Mouse (Mus musculus): ENCODE results near the gene Olfr750.

Olfr750 gene

DNA sequence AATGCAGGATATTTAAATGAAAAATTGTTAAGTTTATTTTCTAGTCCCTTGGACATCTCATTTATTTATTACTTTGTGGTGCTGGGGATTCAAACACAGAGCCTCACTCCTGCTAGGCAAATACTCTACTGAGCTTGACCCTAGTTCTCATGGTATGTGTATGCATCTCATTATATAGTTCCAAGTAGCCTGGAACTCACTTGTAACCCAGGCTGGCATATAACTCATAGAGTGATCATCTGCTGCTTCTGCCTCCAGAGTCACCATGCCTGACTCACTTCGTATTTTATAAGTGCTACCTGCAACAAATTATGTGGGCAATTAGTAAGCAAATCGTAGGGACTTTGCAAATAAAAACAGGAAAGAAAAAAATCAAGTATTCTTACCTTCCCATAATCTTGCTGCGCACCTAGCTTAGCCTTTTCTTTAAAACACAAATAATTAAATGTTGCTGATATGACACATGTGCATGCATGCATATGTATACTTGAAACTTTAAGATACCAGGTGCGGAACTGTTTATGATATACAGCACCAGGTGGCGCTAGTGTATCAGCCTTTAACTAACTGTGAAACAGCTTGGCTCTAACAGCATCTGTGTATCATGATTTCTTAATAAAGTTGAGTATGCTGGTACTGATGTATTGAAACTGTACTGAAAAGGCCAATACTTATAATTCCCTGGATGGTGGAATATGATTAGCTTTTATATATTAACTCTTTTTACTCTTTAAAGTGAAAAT is 47.7 kb downstream of the Olfr750 start:
- DNase-seq (ENCODE audit: low read depth): peak; percentile 75

DNA sequence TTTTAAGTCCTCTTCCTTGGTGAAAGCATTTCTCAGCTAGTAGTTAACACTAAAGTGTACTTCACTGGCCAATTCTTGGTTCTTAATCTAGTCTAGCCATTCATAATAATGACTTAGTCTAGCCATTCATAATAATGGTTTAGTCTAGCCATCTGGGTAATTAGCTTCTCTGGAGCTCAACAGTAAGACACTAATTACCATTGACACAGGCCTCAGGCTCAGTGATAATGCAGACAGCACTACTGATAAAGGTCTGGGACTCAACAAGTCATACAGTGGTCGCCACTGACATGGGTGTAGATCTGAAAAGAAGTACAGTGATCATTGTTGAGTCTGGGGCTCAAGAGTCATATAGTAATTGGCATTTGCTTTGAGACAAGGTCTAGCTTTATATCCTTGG is 49.4 kb downstream of the Olfr750 start:
- no peak for DNase-seq (ENCODE audit: low read depth)

GRCm38 (mm10) chr14:51023457-51023856 is 50.8 kb downstream of the Olfr750 start:
- no peak for DNase-seq (ENCODE audit: low read depth)

GRCm38 (mm10) chr14:51017256-51017655 is 57.0 kb downstream of the Olfr750 start:
- no peak for DNase-seq (ENCODE audit: low read depth)
